Mouse (Mus musculus) frontal cortex, postnatal 14 days (tissue): ENCODE results near the gene Sipa1l3.

Experiments
- DNase-seq, 2 experiments: peaks; one replicate each; pipeline ENCODE4 v3.0.0; 2022; ENCODE audit warnings: low spot score in 2 of 2

Gene Sipa1l3

GRCm38 (mm10) chr7:29505337-29506318 lies 12.8 kb downstream of the Sipa1l3 start:
- no peak for DNase-seq

- DNase-seq: no peak
These were observed 13.7 kb downstream of the Sipa1l3 start for GRCm38 (mm10) chr7:29504683-29505290.

- DNase-seq: no peak
These were observed 14.8 kb downstream of the Sipa1l3 start for GRCm38 (mm10) chr7:29503616-29504015.

- DNase-seq: no peak
These were observed 17.2 kb downstream of the Sipa1l3 start for GRCm38 (mm10) chr7:29501214-29501613.

- DNase-seq: no peak
These were observed 19.4 kb downstream of the Sipa1l3 start for GRCm38 (mm10) chr7:29499071-29499470.

GRCm38 (mm10) chr7:29496953-29497590 lies 21.4 kb downstream of the Sipa1l3 start:
- no peak for DNase-seq

GRCm38 (mm10) chr7:29496332-29496731 lies 22.1 kb downstream of the Sipa1l3 start:
- no peak for DNase-seq

- no peak for DNase-seq
These were observed 22.6 kb downstream of the Sipa1l3 start for GRCm38 (mm10) chr7:29495880-29496279.

- DNase-seq: no peak
These were observed 23.6 kb downstream of the Sipa1l3 start for GRCm38 (mm10) chr7:29494854-29495253.

- DNase-seq: no peak
These were observed 24.4 kb downstream of the Sipa1l3 start for GRCm38 (mm10) chr7:29494015-29494414.

- no peak for DNase-seq
These were observed 25.4 kb downstream of the Sipa1l3 start for GRCm38 (mm10) chr7:29492992-29493391.

- DNase-seq: no peak
These were observed 26.6 kb downstream of the Sipa1l3 start for GRCm38 (mm10) chr7:29491861-29492260.

- no peak for DNase-seq
These were observed 27.0 kb downstream of the Sipa1l3 start for GRCm38 (mm10) chr7:29491471-29491755.

- DNase-seq: no peak
These were observed 27.6 kb downstream of the Sipa1l3 start for GRCm38 (mm10) chr7:29490704-29491470.

GRCm38 (mm10) chr7:29489851-29490250 lies 28.6 kb downstream of the Sipa1l3 start:
- DNase-seq: no peak

GRCm38 (mm10) chr7:29489364-29489763 lies 29.1 kb downstream of the Sipa1l3 start:
- no peak for DNase-seq

GRCm38 (mm10) chr7:29486753-29487152 lies 31.7 kb downstream of the Sipa1l3 start:
- no peak for DNase-seq

- no peak for DNase-seq
These were observed 32.7 kb downstream of the Sipa1l3 start for GRCm38 (mm10) chr7:29485721-29486120.

GRCm38 (mm10) chr7:29483556-29483955 lies 34.9 kb downstream of the Sipa1l3 start:
- DNase-seq: no peak

GRCm38 (mm10) chr7:29481345-29482155 lies 36.9 kb downstream of the Sipa1l3 start:
- no peak for DNase-seq
